16 mouse cellular contexts compared by ENCODE assay signal in the genomic region with DNA sequence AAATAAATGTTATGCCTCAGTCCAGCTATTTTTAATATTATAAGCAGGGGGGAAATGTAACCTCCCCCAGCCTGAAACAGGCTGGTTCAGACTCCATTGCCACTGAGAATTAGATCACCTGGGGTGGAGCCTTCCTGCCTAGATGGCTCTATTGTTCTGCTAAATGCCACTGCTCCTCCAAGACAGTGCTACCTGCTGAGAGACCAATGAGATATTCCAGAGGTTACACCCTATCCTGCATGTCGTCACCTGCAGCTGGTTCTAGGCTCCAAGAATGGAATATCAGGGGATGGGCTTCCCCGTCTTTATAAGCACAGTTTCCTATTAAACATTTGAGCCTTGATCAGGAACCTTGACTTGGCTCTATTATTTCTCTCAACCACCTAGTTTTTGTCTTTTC.
"Had no signal": no experiment of that assay in that cellular context is flagged by ENCODE, and none has a peak within 500 bp of the region (broad histone marks: within the 10 kb centered on the region; RNA-seq: fewer than 3 reads in every experiment).

No protein-coding gene starts in this region.

- H3K4me1 ChIP-seq: midbrain, embryonic 10.5 days; midbrain, embryonic 12.5 days; neural tube, embryonic 13.5 days; stomach, embryonic 15.5 days had no signal

- H3K27me3 ChIP-seq: midbrain, embryonic 12.5 days; neural tube, embryonic 13.5 days; stomach, embryonic 15.5 days had no signal

- H3K9ac ChIP-seq: lung, embryonic 14.5 days; midbrain, embryonic 12.5 days; neural tube, embryonic 13.5 days; stomach, embryonic 15.5 days had no signal

- H3K27ac ChIP-seq: midbrain, embryonic 10.5 days; midbrain, embryonic 12.5 days; neural tube, embryonic 13.5 days; stomach, embryonic 15.5 days; stomach, postnatal 0 days had no signal

- H3K36me3 ChIP-seq: midbrain, embryonic 10.5 days; midbrain, embryonic 12.5 days; neural tube, embryonic 13.5 days; stomach, embryonic 15.5 days had no signal

- H3K4me3 ChIP-seq: midbrain, embryonic 10.5 days; midbrain, embryonic 12.5 days; myocyte; neural tube, embryonic 13.5 days; stomach, embryonic 15.5 days had no signal

- H3K9me3 ChIP-seq: midbrain, embryonic 10.5 days; midbrain, embryonic 12.5 days; neural tube, embryonic 13.5 days; stomach, embryonic 15.5 days had no signal

- ATAC-seq: midbrain, embryonic 16.5 days had no signal

- DNase-seq: lung, adult 18-20 months; lung, embryonic 14.5 days; lung, postnatal 10 days; lung, postnatal 4 days; midbrain, embryonic 14.5 days; right cerebral cortex, postnatal 14 days; thymus, adult 2 months; thymus, postnatal 25 days; thymus, postnatal 4 days had no signal
